Mouse (Mus musculus): ENCODE measurements around the gene Iqcd.

- no peak for TF ChIP-seq POLR2A (IDR thresholded peaks at IDR 0.05; ENCODE audit: insufficient read length, low read depth)
- TF ChIP-seq MYOG (IDR thresholded peaks at IDR 0.05; ENCODE audit: control insufficient read depth in 1 of 3, insufficient read depth in 1 of 3, insufficient read length in 2 of 3, low read depth in 2 of 3): no peak
- no peak for TF ChIP-seq E2F4 (IDR thresholded peaks at IDR 0.05; ENCODE audit: insufficient read depth)
- TF ChIP-seq USF1 (IDR thresholded peaks at IDR 0.05; ENCODE audit: low read depth): no peak
- TF ChIP-seq MAX (IDR thresholded peaks at IDR 0.05; ENCODE audit: low read depth): no peak
- no peak for TF ChIP-seq TCF12 (IDR thresholded peaks at IDR 0.05; ENCODE audit: insufficient read depth, poor library complexity, severe bottlenecking)
- TF ChIP-seq MYOD1 (IDR thresholded peaks at IDR 0.05; ENCODE audit: control insufficient read depth in 1 of 3, insufficient read length in 2 of 3, low read depth in 2 of 3): no peak
- no peak for TF ChIP-seq POLR2AphosphoS2 (IDR thresholded peaks at IDR 0.05; ENCODE audit: insufficient read length, low read depth)
- no peak for TF ChIP-seq CEBPB (IDR thresholded peaks at IDR 0.05; ENCODE audit: insufficient read depth, poor library complexity, severe bottlenecking)
These were observed 31.7 kb downstream of the Iqcd start for GRCm38 (mm10) chr5:120620375-120621077.
